Mouse (Mus musculus): ENCODE measurements around the gene Foxr1. TPM values are rescaled to one million over a fixed set of nuclear protein-coding genes. Genes with fewer than 3 reads are reported as not detected.
"Not testable (repeated sequence)": the region's sequence is repeated elsewhere in the genome, so short reads cannot be mapped to it uniquely, and the experiment has no call there.

Foxr1 gene
- total RNA-seq, 2 experiments from 2014 or later, result not detected

GRCm38 (mm10) chr9:44477339-44478228 lies 36.6 kb upstream of the Foxr1 start:
- peak; percentile 40 for ATAC-seq (replicated peaks; ENCODE audit: poor library complexity)

- no peak for ATAC-seq (replicated peaks; ENCODE audit: poor library complexity)
Measured at GRCm38 (mm10) chr9:44475936-44476335, 35.0 kb upstream of the Foxr1 start.

GRCm38 (mm10) chr9:44474327-44474726 lies 33.4 kb upstream of the Foxr1 start:
- no peak for ATAC-seq (replicated peaks; ENCODE audit: poor library complexity)

- no peak for ATAC-seq (replicated peaks; ENCODE audit: poor library complexity)
Measured at GRCm38 (mm10) chr9:44473184-44473583, 32.2 kb upstream of the Foxr1 start.

GRCm38 (mm10) chr9:44468800-44469199 lies 27.9 kb upstream of the Foxr1 start:
- no peak for ATAC-seq (replicated peaks; ENCODE audit: poor library complexity)

GRCm38 (mm10) chr9:44468224-44468623 lies 27.3 kb upstream of the Foxr1 start:
- ATAC-seq (replicated peaks; ENCODE audit: poor library complexity), result no peak

GRCm38 (mm10) chr9:44461950-44462349 lies 21.0 kb upstream of the Foxr1 start:
- peak; percentile 78 for ATAC-seq (replicated peaks; ENCODE audit: poor library complexity)

GRCm38 (mm10) chr9:44457035-44457742 lies 16.3 kb upstream of the Foxr1 start:
- no peak for ATAC-seq (replicated peaks; ENCODE audit: poor library complexity)

- ATAC-seq (replicated peaks; ENCODE audit: poor library complexity), result no peak
Measured at GRCm38 (mm10) chr9:44454891-44455220, 13.9 kb upstream of the Foxr1 start, which contains the start of gene Upk2. TSS of gene Upk2 (minus strand) at chr9:44454976.

GRCm38 (mm10) chr9:44454132-44454890 lies 13.4 kb upstream of the Foxr1 start:
- peak; percentile 99 for ATAC-seq (replicated peaks; ENCODE audit: poor library complexity)

- ATAC-seq (replicated peaks; ENCODE audit: poor library complexity), result no peak
Measured at GRCm38 (mm10) chr9:44450387-44450786, 9.5 kb upstream of the Foxr1 start.

GRCm38 (mm10) chr9:44444402-44445025 lies 3.6 kb upstream of the Foxr1 start:
- not testable (repeated sequence) for ATAC-seq (replicated peaks; ENCODE audit: poor library complexity)

GRCm38 (mm10) chr9:44435747-44436146 lies 5.2 kb downstream of the Foxr1 start:
- peak; percentile 94 for ATAC-seq (replicated peaks; ENCODE audit: poor library complexity)

- no peak for ATAC-seq (replicated peaks; ENCODE audit: poor library complexity)
Measured at GRCm38 (mm10) chr9:44432577-44433185, 8.3 kb downstream of the Foxr1 start.

GRCm38 (mm10) chr9:44423576-44423975 lies 17.4 kb downstream of the Foxr1 start:
- no peak for ATAC-seq (replicated peaks; ENCODE audit: poor library complexity)

- peak; percentile 24 for ATAC-seq (replicated peaks; ENCODE audit: poor library complexity)
Measured at GRCm38 (mm10) chr9:44420280-44420898, 20.5 kb downstream of the Foxr1 start.

GRCm38 (mm10) chr9:44419730-44420129 lies 21.2 kb downstream of the Foxr1 start:
- ATAC-seq (replicated peaks; ENCODE audit: poor library complexity), result not testable (repeated sequence)

GRCm38 (mm10) chr9:44418519-44419385 lies 22.2 kb downstream of the Foxr1 start, which contains the start of gene Ccdc84:
TSS of gene Ccdc84 (minus strand) at chr9:44418569.
- no peak for ATAC-seq (replicated peaks; ENCODE audit: poor library complexity)

- ATAC-seq (replicated peaks; ENCODE audit: poor library complexity), result peak; percentile 92
Measured at GRCm38 (mm10) chr9:44417892-44418363, 23.0 kb downstream of the Foxr1 start.

Measured in megakaryocyte progenitor cell, adult 5-6 weeks (primary cell).